ENCODE assay signal across 13 mouse cellular contexts in the genomic region with DNA sequence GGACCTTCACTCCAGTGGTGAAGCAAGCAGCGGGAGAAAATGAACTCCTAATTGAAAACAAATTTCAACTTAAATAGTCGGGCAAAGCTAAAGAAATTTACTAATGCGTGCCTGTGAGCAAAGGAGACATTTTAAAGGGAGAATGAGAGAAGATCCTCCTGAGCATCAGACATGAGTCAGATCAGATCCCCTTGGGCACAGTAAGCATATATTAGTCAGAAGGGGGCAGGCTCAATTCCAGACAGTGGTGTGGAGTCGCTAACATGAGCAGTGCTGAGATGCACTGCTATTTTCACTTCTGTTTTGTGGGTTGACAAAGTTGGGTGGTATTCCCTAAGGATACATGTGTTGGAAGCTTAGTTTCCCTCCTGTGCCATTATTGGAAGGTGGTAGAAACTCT.
"Had no signal": no experiment of that assay in that cellular context is flagged by ENCODE, and none has a peak within 500 bp of the region (broad histone marks: within the 10 kb centered on the region; RNA-seq: fewer than 3 reads in every experiment).

No protein-coding gene starts in this region.

- H3K36me3 ChIP-seq: liver, embryonic 13.5 days; neural tube, embryonic 12.5 days; neural tube, embryonic 15.5 days had no signal

- H3K9me3 ChIP-seq: liver, embryonic 13.5 days; neural tube, embryonic 12.5 days; neural tube, embryonic 15.5 days had no signal

- H3K27me3 ChIP-seq: liver, embryonic 13.5 days; neural tube, embryonic 12.5 days; neural tube, embryonic 15.5 days had no signal

- H3K9ac ChIP-seq: liver, embryonic 13.5 days; neural tube, embryonic 12.5 days; neural tube, embryonic 15.5 days had no signal

- H3K4me3 ChIP-seq: liver, embryonic 13.5 days; neural tube, embryonic 12.5 days; neural tube, embryonic 15.5 days had no signal

- DNase-seq: kidney, adult 2 months; kidney, postnatal 4 days; liver, embryonic 13.5 days; lung, adult 2 months; lung, postnatal 14 days; lung, postnatal 4 days; midbrain, embryonic 14.5 days; thymus, adult 18-20 months; thymus, postnatal 36 days had no signal

- H3K4me1 ChIP-seq: liver, embryonic 13.5 days; neural tube, embryonic 12.5 days; neural tube, embryonic 15.5 days had no signal

- H3K4me2 ChIP-seq: liver, embryonic 13.5 days; midbrain, embryonic 11.5 days; neural tube, embryonic 12.5 days; neural tube, embryonic 15.5 days had no signal

- H3K27ac ChIP-seq: kidney, postnatal 0 days; liver, embryonic 13.5 days; neural tube, embryonic 12.5 days; neural tube, embryonic 15.5 days had no signal
